Mouse (Mus musculus) testis, adult 2 months (tissue): ENCODE results near the gene Zfp13.

Experiments used
- CTCF ChIP-seq: fragments of 200-500 bp; IDR thresholded peaks from 2 replicates; pipeline ENCODE4 v1.5.1; 2012; ENCODE audit warnings: low read depth, mild to moderate bottlenecking, inconsistent platforms, low read length, moderate library complexity; ENCODE audit not compliant: control insufficient read depth, insufficient read depth, insufficient replicate concordance
- POLR2A ChIP-seq: fragments of 200-500 bp; IDR thresholded peaks from 2 replicates; pipeline ENCODE4 v1.6.1; 2012; ENCODE audit warnings: low read depth, mild to moderate bottlenecking, inconsistent platforms, low read length, moderate library complexity; ENCODE audit not compliant: control insufficient read depth

DNA sequence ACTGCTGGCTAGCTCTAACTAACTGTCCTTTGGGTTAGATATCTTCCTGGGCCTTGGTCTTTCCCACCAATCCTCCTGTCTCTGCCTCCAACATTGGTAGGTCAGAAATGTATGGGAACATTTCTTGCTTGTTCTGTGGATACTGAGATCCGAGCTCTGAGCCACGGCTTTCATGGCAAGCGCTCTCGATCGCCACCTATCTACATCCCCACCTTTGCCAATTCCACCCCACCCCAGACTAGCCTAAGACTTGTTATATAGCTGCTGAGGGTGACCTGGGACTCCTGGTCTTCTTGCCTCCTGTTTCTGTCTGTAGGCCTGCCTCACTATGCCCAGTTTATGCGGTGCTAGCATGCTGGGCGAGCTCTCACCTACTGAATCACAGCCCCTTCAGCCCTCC is 5.1 kb upstream of the Zfp13 start:
- TF ChIP-seq POLR2A: no peak
- TF ChIP-seq CTCF: no peak
